Mouse (Mus musculus): ENCODE measurements around the gene Sobp. TPM values are rescaled to one million over a fixed set of nuclear protein-coding genes. Genes with fewer than 3 reads are reported as not detected.

The Sobp gene
- polyA plus RNA-seq, 1 experiment, result 2.6 TPM

GRCm38 (mm10) chr10:43180313-43180912, 6.1 kb upstream of the Sobp start:
- H3K4me3 ChIP-seq (ENCODE audit: insufficient read depth, low read length), result no peak overlapping the region
- TF ChIP-seq CTCF (IDR thresholded peaks at IDR 0.05; ENCODE audit: borderline replicate concordance, insufficient read depth, low read length) (no peak), POLR2A (IDR thresholded peaks at IDR 0.05; ENCODE audit: low read depth, low read length) (no peak)
- no peak overlapping the region for H3K27ac ChIP-seq (ENCODE audit: insufficient read depth, low read length)
- H3K4me1 ChIP-seq (ENCODE audit: control insufficient read depth, insufficient read depth, low read length), result no peaks in the 10 kb centered on the region

GRCm38 (mm10) chr10:43175156-43175601, 849 bp upstream of the Sobp start:
- TF ChIP-seq CTCF (IDR thresholded peaks at IDR 0.05; ENCODE audit: borderline replicate concordance, insufficient read depth, low read length), result no peak
- TF ChIP-seq POLR2A (IDR thresholded peaks at IDR 0.05; ENCODE audit: low read depth, low read length), result no peak
- Histone ChIP-seq H3K27ac (ENCODE audit: insufficient read depth, low read length) (no peak overlapping the region), H3K4me1 (ENCODE audit: control insufficient read depth, insufficient read depth, low read length) (no peaks in the 10 kb centered on the region; the same call in 1 of the 2 replicates), H3K4me3 (ENCODE audit: insufficient read depth, low read length) (peak overlapping the region; percentile 69)

GRCm38 (mm10) chr10:43173828-43174325, 453 bp downstream of the Sobp start:
- Histone ChIP-seq H3K4me1 (ENCODE audit: control insufficient read depth, insufficient read depth, low read length) (no peaks in the 10 kb centered on the region; the same call in 1 of the 2 replicates), H3K27ac (ENCODE audit: insufficient read depth, low read length) (no peak overlapping the region), H3K4me3 (ENCODE audit: insufficient read depth, low read length) (peak overlapping the region; percentile 69)
- TF ChIP-seq CTCF (IDR thresholded peaks at IDR 0.05; ENCODE audit: borderline replicate concordance, insufficient read depth, low read length) (no peak), POLR2A (IDR thresholded peaks at IDR 0.05; ENCODE audit: low read depth, low read length) (no peak)

GRCm38 (mm10) chr10:43173141-43173827, 1.0 kb downstream of the Sobp start:
- Histone ChIP-seq H3K4me3 (ENCODE audit: insufficient read depth, low read length) (peak overlapping the region; percentile 69), H3K27ac (ENCODE audit: insufficient read depth, low read length) (no peak overlapping the region), H3K4me1 (ENCODE audit: control insufficient read depth, insufficient read depth, low read length) (no peaks in the 10 kb centered on the region; the same call in 1 of the 2 replicates)
- TF ChIP-seq POLR2A (IDR thresholded peaks at IDR 0.05; ENCODE audit: low read depth, low read length), result no peak
- no peak for TF ChIP-seq CTCF (IDR thresholded peaks at IDR 0.05; ENCODE audit: borderline replicate concordance, insufficient read depth, low read length)

- H3K4me1 ChIP-seq (ENCODE audit: control insufficient read depth, insufficient read depth, low read length), result no peaks in the 10 kb centered on the region; the same call in 1 of the 2 replicates
- no peak overlapping the region for H3K27ac ChIP-seq (ENCODE audit: insufficient read depth, low read length)
Observed at GRCm38 (mm10) chr10:43172554-43172953, 1.8 kb downstream of the Sobp start.

GRCm38 (mm10) chr10:43172066-43172465, 2.3 kb downstream of the Sobp start:
- TF ChIP-seq POLR2A (IDR thresholded peaks at IDR 0.05; ENCODE audit: low read depth, low read length) (no peak), CTCF (IDR thresholded peaks at IDR 0.05; ENCODE audit: borderline replicate concordance, insufficient read depth, low read length) (no peak)
- Histone ChIP-seq H3K27ac (ENCODE audit: insufficient read depth, low read length) (no peak overlapping the region), H3K4me1 (ENCODE audit: control insufficient read depth, insufficient read depth, low read length) (no peaks in the 10 kb centered on the region; the same call in 1 of the 2 replicates)

More at GRCm38 (mm10) chr10:43172554-43172953, 1.8 kb downstream of the Sobp start:
- TF ChIP-seq CTCF (IDR thresholded peaks at IDR 0.05; ENCODE audit: borderline replicate concordance, insufficient read depth, low read length) (no peak), POLR2A (IDR thresholded peaks at IDR 0.05; ENCODE audit: low read depth, low read length) (no peak)
- peak overlapping the region; percentile 69 for H3K4me3 ChIP-seq (ENCODE audit: insufficient read depth, low read length)

GRCm38 (mm10) chr10:43171106-43171505, 3.2 kb downstream of the Sobp start:
- no peak overlapping the region for H3K27ac ChIP-seq (ENCODE audit: insufficient read depth, low read length)
- TF ChIP-seq POLR2A (IDR thresholded peaks at IDR 0.05; ENCODE audit: low read depth, low read length) (no peak), CTCF (IDR thresholded peaks at IDR 0.05; ENCODE audit: borderline replicate concordance, insufficient read depth, low read length) (no peak)
- H3K4me3 ChIP-seq (ENCODE audit: insufficient read depth, low read length), result no peak overlapping the region
- no peaks in the 10 kb centered on the region; the same call in 1 of the 2 replicates for H3K4me1 ChIP-seq (ENCODE audit: control insufficient read depth, insufficient read depth, low read length)

More at GRCm38 (mm10) chr10:43172066-43172465, 2.3 kb downstream of the Sobp start:
- H3K4me3 ChIP-seq (ENCODE audit: insufficient read depth, low read length), result no peak overlapping the region

GRCm38 (mm10) chr10:43168847-43169246, 5.5 kb downstream of the Sobp start:
- Histone ChIP-seq H3K4me1 (ENCODE audit: control insufficient read depth, insufficient read depth, low read length) (no peaks in the 10 kb centered on the region; the same call in 1 of the 2 replicates), H3K4me3 (ENCODE audit: insufficient read depth, low read length) (no peak overlapping the region), H3K27ac (ENCODE audit: insufficient read depth, low read length) (no peak overlapping the region)
- no peak for TF ChIP-seq POLR2A (IDR thresholded peaks at IDR 0.05; ENCODE audit: low read depth, low read length)
- TF ChIP-seq CTCF (IDR thresholded peaks at IDR 0.05; ENCODE audit: borderline replicate concordance, insufficient read depth, low read length), result no peak

- Histone ChIP-seq H3K4me3 (ENCODE audit: insufficient read depth, low read length) (no peak overlapping the region), H3K4me1 (ENCODE audit: control insufficient read depth, insufficient read depth, low read length) (no peaks in the 10 kb centered on the region; the same call in 1 of the 2 replicates), H3K27ac (ENCODE audit: insufficient read depth, low read length) (no peak overlapping the region)
- TF ChIP-seq CTCF (IDR thresholded peaks at IDR 0.05; ENCODE audit: borderline replicate concordance, insufficient read depth, low read length), result no peak
- no peak for TF ChIP-seq POLR2A (IDR thresholded peaks at IDR 0.05; ENCODE audit: low read depth, low read length)
Observed at GRCm38 (mm10) chr10:43166817-43167216, 7.5 kb downstream of the Sobp start.

GRCm38 (mm10) chr10:43166146-43166545, 8.2 kb downstream of the Sobp start:
- Histone ChIP-seq H3K27ac (ENCODE audit: insufficient read depth, low read length) (no peak overlapping the region), H3K4me1 (ENCODE audit: control insufficient read depth, insufficient read depth, low read length) (no peaks in the 10 kb centered on the region; the same call in 1 of the 2 replicates), H3K4me3 (ENCODE audit: insufficient read depth, low read length) (no peak overlapping the region)
- no peak for TF ChIP-seq POLR2A (IDR thresholded peaks at IDR 0.05; ENCODE audit: low read depth, low read length)
- no peak for TF ChIP-seq CTCF (IDR thresholded peaks at IDR 0.05; ENCODE audit: borderline replicate concordance, insufficient read depth, low read length)

Measured in embryonic fibroblast, embryonic 13.5 days (primary cell).